Mouse (Mus musculus): ENCODE results near the gene Wdr43. TPM values are rescaled to one million over a fixed set of nuclear protein-coding genes. Genes with fewer than 3 reads are reported as not detected.

The Wdr43 gene
- polyA plus RNA-seq, 1 experiment from 2014 or later, result 89.9 TPM

DNA sequence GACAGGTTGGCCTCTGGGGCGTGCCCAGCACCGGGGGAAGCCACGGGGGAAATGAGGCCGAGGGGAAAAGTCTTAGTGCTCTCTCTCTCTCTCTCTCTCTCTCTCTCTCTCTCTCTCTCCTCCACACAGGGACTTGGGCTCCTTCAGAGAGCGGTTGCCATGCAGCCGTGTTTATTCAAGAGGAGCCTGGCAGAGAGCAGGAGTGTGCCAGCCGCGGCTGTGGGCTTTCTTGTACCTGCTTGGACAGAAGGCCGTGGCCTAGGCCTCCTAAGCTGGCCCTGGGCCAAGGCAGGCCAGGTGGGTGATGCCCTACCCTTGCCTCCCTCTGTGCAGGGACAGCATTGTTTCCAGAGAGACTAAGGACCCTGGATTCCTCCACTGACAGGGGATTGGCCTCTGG is 57.4 kb downstream of the Wdr43 start, which contains the start of gene Togaram2:
Togaram2 (plus strand) TSS at position 170 of the 400 bp plus-strand sequence.
- Histone ChIP-seq H3K36me3 (ENCODE audit: control insufficient read depth, insufficient read depth, low read length) (no peaks in the 10 kb centered on the region), H3K27ac (ENCODE audit: low read depth, low read length) (no peak within 1 kb of the TSS), H3K27me3 (ENCODE audit: control insufficient read depth, insufficient read depth, low read length) (no peaks in the 10 kb centered on the region), H3K4me2 (ENCODE audit: low read depth) (no peak within 1 kb of the TSS), H3K9ac (ENCODE audit: low read length) (no peak within 1 kb of the TSS), H3K4me1 (ENCODE audit: control insufficient read depth, insufficient read depth, low read length) (no peaks in the 10 kb centered on the region), H3K9me3 (ENCODE audit: control insufficient read depth, low read length) (no peaks in the 10 kb centered on the region), H3K4me3 (ENCODE audit: low read depth, low read length) (no peak within 1 kb of the TSS)
- WGBS, result 54% methylated on average over 9 of the region's 9 CpGs
- DNase-seq (ENCODE audit: low spot score), result no peak
- ATAC-seq (ENCODE audit: insufficient read depth, low FRiP score, low TSS enrichment), result no peak

- H3K27ac ChIP-seq (ENCODE audit: low read depth, low read length), result no peak overlapping the region
- no peak for ATAC-seq (ENCODE audit: insufficient read depth, low FRiP score, low TSS enrichment)
- H3K36me3 ChIP-seq (ENCODE audit: control insufficient read depth, insufficient read depth, low read length), result no peaks in the 10 kb centered on the region
- no peak for DNase-seq (ENCODE audit: low spot score)
- H3K9me3 ChIP-seq (ENCODE audit: control insufficient read depth, low read length), result no peaks in the 10 kb centered on the region
- no peak overlapping the region for H3K4me3 ChIP-seq (ENCODE audit: low read depth, low read length)
- no peak overlapping the region for H3K9ac ChIP-seq (ENCODE audit: low read length)
- H3K4me2 ChIP-seq (ENCODE audit: low read depth), result no peak overlapping the region
- no peaks in the 10 kb centered on the region for H3K27me3 ChIP-seq (ENCODE audit: control insufficient read depth, insufficient read depth, low read length)
- H3K4me1 ChIP-seq (ENCODE audit: control insufficient read depth, insufficient read depth, low read length), result no peaks in the 10 kb centered on the region
- 82% methylated on average over 9 of the region's 9 CpGs for WGBS
Measured at GRCm38 (mm10) chr17:71673936-71674335, 58.2 kb downstream of the Wdr43 start.

GRCm38 (mm10) chr17:71674886-71675285 is 59.2 kb downstream of the Wdr43 start:
- Histone ChIP-seq H3K27me3 (ENCODE audit: control insufficient read depth, insufficient read depth, low read length) (no peaks in the 10 kb centered on the region), H3K9ac (ENCODE audit: low read length) (no peak overlapping the region), H3K9me3 (ENCODE audit: control insufficient read depth, low read length) (no peaks in the 10 kb centered on the region), H3K4me2 (ENCODE audit: low read depth) (no peak overlapping the region), H3K4me1 (ENCODE audit: control insufficient read depth, insufficient read depth, low read length) (no peaks in the 10 kb centered on the region), H3K4me3 (ENCODE audit: low read depth, low read length) (no peak overlapping the region), H3K27ac (ENCODE audit: low read depth, low read length) (no peak overlapping the region), H3K36me3 (ENCODE audit: control insufficient read depth, insufficient read depth, low read length) (no peaks in the 10 kb centered on the region)
- WGBS, result 89% methylated on average over 18 of the region's 18 CpGs
- no peak for DNase-seq (ENCODE audit: low spot score)
- ATAC-seq (ENCODE audit: insufficient read depth, low FRiP score, low TSS enrichment), result no peak

DNA sequence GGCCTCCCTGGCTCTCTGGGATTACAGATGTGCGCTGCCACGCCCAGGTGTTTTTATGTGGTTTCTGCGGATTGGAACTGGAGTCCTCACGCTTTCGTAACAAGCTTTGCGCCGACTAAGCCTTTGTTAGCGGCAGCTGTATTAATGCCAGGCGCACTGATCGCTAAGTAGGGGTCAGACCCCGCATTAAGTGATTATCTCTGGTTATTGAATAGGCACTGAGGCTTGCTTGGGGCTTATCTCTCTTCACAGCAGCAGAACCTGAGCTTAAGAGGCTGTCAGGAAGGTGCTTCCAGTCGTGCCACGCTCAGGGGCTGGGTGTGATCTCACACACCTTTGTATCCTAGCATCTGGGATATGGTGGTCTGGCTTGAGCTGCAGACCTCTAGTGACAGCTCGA is 66.0 kb downstream of the Wdr43 start:
- ATAC-seq (ENCODE audit: insufficient read depth, low FRiP score, low TSS enrichment), result no peak
- Histone ChIP-seq H3K4me3 (ENCODE audit: low read depth, low read length) (no peak overlapping the region), H3K27ac (ENCODE audit: low read depth, low read length) (no peak overlapping the region), H3K9me3 (ENCODE audit: control insufficient read depth, low read length) (no peaks in the 10 kb centered on the region), H3K27me3 (ENCODE audit: control insufficient read depth, insufficient read depth, low read length) (no peaks in the 10 kb centered on the region), H3K9ac (ENCODE audit: low read length) (no peak overlapping the region), H3K36me3 (ENCODE audit: control insufficient read depth, insufficient read depth, low read length) (no peaks in the 10 kb centered on the region), H3K4me2 (ENCODE audit: low read depth) (no peak overlapping the region), H3K4me1 (ENCODE audit: control insufficient read depth, insufficient read depth, low read length) (no peaks in the 10 kb centered on the region)
- 88% methylated on average over 14 of the region's 14 CpGs for WGBS
- no peak for DNase-seq (ENCODE audit: low spot score)

- no peak overlapping the region for H3K9ac ChIP-seq (ENCODE audit: low read length)
- no peak for DNase-seq (ENCODE audit: low spot score)
- no peak for ATAC-seq (ENCODE audit: insufficient read depth, low FRiP score, low TSS enrichment)
- WGBS, result 86% methylated on average over 4 of the region's 4 CpGs
- H3K27ac ChIP-seq (ENCODE audit: low read depth, low read length), result no peak overlapping the region
- H3K4me2 ChIP-seq (ENCODE audit: low read depth), result no peak overlapping the region
- no peak overlapping the region for H3K4me3 ChIP-seq (ENCODE audit: low read depth, low read length)
- H3K4me1 ChIP-seq (ENCODE audit: control insufficient read depth, insufficient read depth, low read length), result no peaks in the 10 kb centered on the region
- H3K27me3 ChIP-seq (ENCODE audit: control insufficient read depth, insufficient read depth, low read length), result no peaks in the 10 kb centered on the region
- H3K9me3 ChIP-seq (ENCODE audit: control insufficient read depth, low read length), result no peaks in the 10 kb centered on the region
- no peaks in the 10 kb centered on the region for H3K36me3 ChIP-seq (ENCODE audit: control insufficient read depth, insufficient read depth, low read length)
Measured at GRCm38 (mm10) chr17:71682379-71682778, 66.7 kb downstream of the Wdr43 start.

DNA sequence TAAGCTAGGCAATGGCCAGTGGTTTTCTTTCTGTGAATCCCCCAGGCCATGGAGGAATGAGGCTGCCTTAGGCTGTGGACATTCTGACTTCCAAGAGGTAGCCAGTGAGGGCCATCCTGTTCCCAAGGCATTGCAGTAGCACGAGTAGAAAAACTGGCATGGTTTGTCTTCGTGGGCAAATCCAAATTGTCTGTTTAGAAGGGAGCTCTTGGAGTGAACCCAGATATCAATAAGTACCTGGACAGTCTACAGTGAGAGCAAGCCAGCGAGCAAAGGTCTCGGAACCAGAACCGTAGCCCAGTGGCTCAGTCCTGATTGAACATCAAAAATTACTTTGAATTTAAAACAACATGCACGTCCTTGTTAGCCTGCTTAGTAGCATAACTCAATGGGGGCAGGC is 67.6 kb downstream of the Wdr43 start:
- H3K4me3 ChIP-seq (ENCODE audit: low read depth, low read length), result no peak overlapping the region
- no peak for ATAC-seq (ENCODE audit: insufficient read depth, low FRiP score, low TSS enrichment)
- no peaks in the 10 kb centered on the region for H3K9me3 ChIP-seq (ENCODE audit: control insufficient read depth, low read length)
- no peak overlapping the region for H3K4me2 ChIP-seq (ENCODE audit: low read depth)
- no peak overlapping the region for H3K9ac ChIP-seq (ENCODE audit: low read length)
- no peaks in the 10 kb centered on the region for H3K36me3 ChIP-seq (ENCODE audit: control insufficient read depth, insufficient read depth, low read length)
- no peak overlapping the region for H3K27ac ChIP-seq (ENCODE audit: low read depth, low read length)
- no peak for DNase-seq (ENCODE audit: low spot score)
- no peaks in the 10 kb centered on the region for H3K27me3 ChIP-seq (ENCODE audit: control insufficient read depth, insufficient read depth, low read length)
- WGBS, result 92% methylated on average over 6 of the region's 6 CpGs
- H3K4me1 ChIP-seq (ENCODE audit: control insufficient read depth, insufficient read depth, low read length), result no peaks in the 10 kb centered on the region

DNA sequence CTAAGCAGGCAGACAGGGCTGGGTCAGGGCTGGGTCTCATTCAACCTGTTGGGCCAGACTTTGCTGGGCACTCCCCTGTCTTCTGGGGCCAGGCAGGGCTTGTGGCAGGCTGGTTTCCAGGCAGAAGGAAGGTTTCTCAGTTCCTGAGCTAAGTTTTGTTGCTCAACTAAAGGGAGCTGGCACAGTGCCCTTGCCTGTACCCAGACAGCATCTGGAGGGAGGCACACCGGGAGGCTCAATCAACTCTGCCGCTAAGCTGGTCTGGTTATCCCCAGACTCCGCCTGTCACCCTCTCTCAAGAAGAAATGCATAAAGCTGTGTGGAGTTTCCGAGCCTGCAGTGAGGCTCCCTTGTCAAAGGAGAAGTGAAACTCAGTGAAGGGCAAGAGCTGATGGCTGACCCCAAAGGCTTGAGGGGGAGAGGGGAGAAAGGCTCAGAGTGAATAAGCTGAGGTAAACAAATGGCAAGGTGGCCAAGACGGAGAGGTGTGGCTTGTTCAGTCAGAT is 68.5 kb downstream of the Wdr43 start:
- Histone ChIP-seq H3K4me3 (ENCODE audit: low read depth, low read length) (no peak overlapping the region), H3K9me3 (ENCODE audit: control insufficient read depth, low read length) (no peaks in the 10 kb centered on the region), H3K4me2 (ENCODE audit: low read depth) (no peak overlapping the region), H3K27ac (ENCODE audit: low read depth, low read length) (no peak overlapping the region), H3K27me3 (ENCODE audit: control insufficient read depth, insufficient read depth, low read length) (no peaks in the 10 kb centered on the region), H3K4me1 (ENCODE audit: control insufficient read depth, insufficient read depth, low read length) (no peaks in the 10 kb centered on the region), H3K9ac (ENCODE audit: low read length) (no peak overlapping the region), H3K36me3 (ENCODE audit: control insufficient read depth, insufficient read depth, low read length) (no peaks in the 10 kb centered on the region)
- ATAC-seq (ENCODE audit: insufficient read depth, low FRiP score, low TSS enrichment) (no peak), DNase-seq (ENCODE audit: low spot score) (no peak)
- 65% methylated on average over 5 of the region's 5 CpGs for WGBS

GRCm38 (mm10) chr17:71687436-71687835 is 71.7 kb downstream of the Wdr43 start:
- H3K9ac ChIP-seq (ENCODE audit: low read length), result no peak overlapping the region
- H3K27ac ChIP-seq (ENCODE audit: low read depth, low read length), result no peak overlapping the region
- no peak for ATAC-seq (ENCODE audit: insufficient read depth, low FRiP score, low TSS enrichment)
- H3K4me3 ChIP-seq (ENCODE audit: low read depth, low read length), result no peak overlapping the region
- DNase-seq (ENCODE audit: low spot score), result no peak
- H3K4me1 ChIP-seq (ENCODE audit: control insufficient read depth, insufficient read depth, low read length), result no peaks in the 10 kb centered on the region
- 72% methylated on average over 9 of the region's 9 CpGs for WGBS
- H3K9me3 ChIP-seq (ENCODE audit: control insufficient read depth, low read length), result no peaks in the 10 kb centered on the region
- no peaks in the 10 kb centered on the region for H3K36me3 ChIP-seq (ENCODE audit: control insufficient read depth, insufficient read depth, low read length)
- no peak overlapping the region for H3K4me2 ChIP-seq (ENCODE audit: low read depth)
- H3K27me3 ChIP-seq (ENCODE audit: control insufficient read depth, insufficient read depth, low read length), result no peaks in the 10 kb centered on the region

- Histone ChIP-seq H3K4me3 (ENCODE audit: low read depth, low read length) (no peak overlapping the region), H3K36me3 (ENCODE audit: control insufficient read depth, insufficient read depth, low read length) (no peaks in the 10 kb centered on the region), H3K9ac (ENCODE audit: low read length) (no peak overlapping the region), H3K9me3 (ENCODE audit: control insufficient read depth, low read length) (no peaks in the 10 kb centered on the region), H3K27ac (ENCODE audit: low read depth, low read length) (no peak overlapping the region), H3K4me2 (ENCODE audit: low read depth) (no peak overlapping the region), H3K4me1 (ENCODE audit: control insufficient read depth, insufficient read depth, low read length) (0 out of 2 replicates have a peak, but pooled peaks cover 3% of the 10 kb centered on the region), H3K27me3 (ENCODE audit: control insufficient read depth, insufficient read depth, low read length) (no peaks in the 10 kb centered on the region)
- WGBS, result 74% methylated on average over 5 of the region's 5 CpGs
- no peak for ATAC-seq (ENCODE audit: insufficient read depth, low FRiP score, low TSS enrichment)
- DNase-seq (ENCODE audit: low spot score), result no peak
Measured at GRCm38 (mm10) chr17:71689903-71690302, 74.2 kb downstream of the Wdr43 start.

All from neural tube, embryonic 11.5 days (tissue).